Mouse (Mus musculus) cerebellum, adult (tissue): ENCODE data around the gene Tcf7l2.

Source experiments
- ATAC-seq: cut with Nextera tagmentation; 2 replicates; pipeline ENCODE4 v1.9.2; 2017; ENCODE audit warnings: mild to moderate bottlenecking, moderate library complexity, mixed read lengths; ENCODE audit not compliant: insufficient number of reproducible peaks, low FRiP score, low TSS enrichment

Gene Tcf7l2

GRCm38 (mm10) chr19:55850402-55851078, 108.9 kb downstream of the Tcf7l2 start:
- ATAC-seq = no peak

GRCm38 (mm10) chr19:55851498-55852324, 110.1 kb downstream of the Tcf7l2 start:
- ATAC-seq = no peak

- ATAC-seq = no peak
Observed at GRCm38 (mm10) chr19:55854389-55854788, 112.8 kb downstream of the Tcf7l2 start.

GRCm38 (mm10) chr19:55855571-55855970, 114.0 kb downstream of the Tcf7l2 start:
- no peak for ATAC-seq

- no peak for ATAC-seq
Observed at GRCm38 (mm10) chr19:55857328-55857727, 115.7 kb downstream of the Tcf7l2 start.

GRCm38 (mm10) chr19:55860009-55860743, 118.6 kb downstream of the Tcf7l2 start:
- ATAC-seq = no peak

GRCm38 (mm10) chr19:55861746-55862145, 120.1 kb downstream of the Tcf7l2 start:
- ATAC-seq = no peak

GRCm38 (mm10) chr19:55862559-55862958, 120.9 kb downstream of the Tcf7l2 start:
- no peak for ATAC-seq

- ATAC-seq = no peak
Observed at GRCm38 (mm10) chr19:55865049-55865448, 123.4 kb downstream of the Tcf7l2 start.

GRCm38 (mm10) chr19:55865774-55866578, 124.4 kb downstream of the Tcf7l2 start:
- ATAC-seq = no peak

- ATAC-seq = no peak
Observed at GRCm38 (mm10) chr19:55867255-55867654, 125.6 kb downstream of the Tcf7l2 start.

GRCm38 (mm10) chr19:55867905-55868304, 126.3 kb downstream of the Tcf7l2 start:
- ATAC-seq = no peak

- ATAC-seq = no peak
Observed at GRCm38 (mm10) chr19:55868597-55868996, 127.0 kb downstream of the Tcf7l2 start.

GRCm38 (mm10) chr19:55870825-55871224, 129.2 kb downstream of the Tcf7l2 start:
- ATAC-seq = no peak

- ATAC-seq = no peak
Observed at GRCm38 (mm10) chr19:55871496-55871895, 129.9 kb downstream of the Tcf7l2 start.

GRCm38 (mm10) chr19:55873221-55873620, 131.6 kb downstream of the Tcf7l2 start:
- no peak for ATAC-seq

GRCm38 (mm10) chr19:55876501-55876900, 134.9 kb downstream of the Tcf7l2 start:
- ATAC-seq = no peak

GRCm38 (mm10) chr19:55877404-55877915, 135.8 kb downstream of the Tcf7l2 start:
- ATAC-seq = no peak

GRCm38 (mm10) chr19:55880664-55881359, 139.2 kb downstream of the Tcf7l2 start:
- no peak for ATAC-seq
